Mouse (Mus musculus) G1E (cell line): ENCODE results near the gene Cacng2.

Experiments used
- CTCF ChIP-seq: IDR thresholded peaks from 2 replicates; pipeline ENCODE4 v1.5.1; 2012; ENCODE audit warnings: low read depth, low read length, inconsistent platforms, mixed read lengths
- GATA1 ChIP-seq: IDR thresholded peaks from 2 replicates; pipeline ENCODE4 v1.6.1; 2012; ENCODE audit warnings: borderline replicate concordance, low read length, inconsistent platforms, mixed read lengths
- TAL1 ChIP-seq: conservative IDR thresholded peaks from 2 replicates; pipeline ENCODE4 v1.6.1; 2012; ENCODE audit warnings: low read depth, low read length, inconsistent platforms, mixed read lengths

DNA sequence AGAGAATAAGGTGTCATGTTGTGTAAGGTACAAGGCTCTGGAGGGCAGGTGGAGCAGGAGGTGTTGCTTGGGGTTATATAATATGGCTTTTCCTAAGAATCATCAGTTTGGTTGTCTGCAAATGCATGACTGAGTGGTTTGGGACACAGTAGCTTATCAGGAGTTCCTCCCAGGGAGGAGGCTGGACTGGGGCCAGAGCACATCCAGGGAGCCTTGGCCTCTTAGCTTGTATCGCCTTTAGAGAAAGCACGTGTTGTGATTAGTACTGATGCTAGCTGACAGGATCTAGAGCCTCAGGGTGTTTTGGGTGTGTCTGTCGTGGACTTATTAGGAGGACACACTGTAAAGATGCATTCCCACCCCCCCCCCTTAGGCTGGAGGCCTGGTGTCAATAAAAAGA, 142.2 kb downstream of the Cacng2 start:
- no peak for TF ChIP-seq CTCF
- no peak for TF ChIP-seq GATA1
- TF ChIP-seq TAL1, result no peak
